Mouse (Mus musculus) cerebellum, postnatal 14 days (tissue): ENCODE measurements around the gene Safb2.

Experiments used
- DNase-seq, 2 experiments: peaks; one replicate each; pipeline ENCODE4 v3.0.0; 2021; ENCODE audit warnings: mixed read lengths in 2 of 2

The Safb2 gene

GRCm38 (mm10) chr17:56515690-56516410 lies 68.5 kb downstream of the Safb2 start:
- DNase-seq: peak in 1 of 2 experiments; percentile 69

GRCm38 (mm10) chr17:56514916-56515315 lies 69.5 kb downstream of the Safb2 start:
- no peak for DNase-seq

GRCm38 (mm10) chr17:56514330-56514729 lies 70.1 kb downstream of the Safb2 start:
- no peak for DNase-seq

- DNase-seq: no peak
Measured at GRCm38 (mm10) chr17:56512310-56512709, 72.1 kb downstream of the Safb2 start, which contains the start of gene Znrf4. TSS of gene Znrf4 (minus strand) at chr17:56512431.

GRCm38 (mm10) chr17:56511707-56512090 lies 72.7 kb downstream of the Safb2 start:
- DNase-seq: no peak

GRCm38 (mm10) chr17:56510970-56511706 lies 73.2 kb downstream of the Safb2 start:
- peak; percentile 69 to 72 for DNase-seq
